Mouse (Mus musculus): ENCODE measurements at regions not wholly inside any gene's neighbourhood (a gene's known extent, or its start where the extent isn't known, plus 50 kb on each side); places are given as distances from the start of the nearest gene placed in this dataset.
A peak's percentile ranks its signal among the peaks of the same experiment; 100 is the strongest.

- no peak for ATAC-seq (replicated peaks; ENCODE audit: poor library complexity, severe bottlenecking)
These were observed 110.1 kb upstream of the Slc4a7 start for GRCm38 (mm10) chr14:14591939-14592338.

GRCm38 (mm10) chr14:14594753-14595152 is 107.3 kb upstream of the Slc4a7 start:
- peak; percentile 87 for ATAC-seq (replicated peaks; ENCODE audit: poor library complexity, severe bottlenecking)

GRCm38 (mm10) chr14:14596057-14596809 is 105.8 kb upstream of the Slc4a7 start:
- ATAC-seq (replicated peaks; ENCODE audit: poor library complexity, severe bottlenecking), result peak; percentile 31

- peak; percentile 12 for ATAC-seq (replicated peaks; ENCODE audit: poor library complexity, severe bottlenecking)
These were observed 102.5 kb upstream of the Slc4a7 start for GRCm38 (mm10) chr14:14599586-14599985.

- peak; percentile 62 for ATAC-seq (replicated peaks; ENCODE audit: poor library complexity, severe bottlenecking)
These were observed 102.1 kb upstream of the Slc4a7 start for GRCm38 (mm10) chr14:14599990-14600389.

GRCm38 (mm10) chr14:14603439-14603838 is 98.6 kb upstream of the Slc4a7 start:
- ATAC-seq (replicated peaks; ENCODE audit: poor library complexity, severe bottlenecking), result peak; percentile 75

GRCm38 (mm10) chr14:14607074-14607473 is 95.0 kb upstream of the Slc4a7 start:
- no peak for ATAC-seq (replicated peaks; ENCODE audit: poor library complexity, severe bottlenecking)

GRCm38 (mm10) chr14:14612245-14612644 is 89.8 kb upstream of the Slc4a7 start:
- ATAC-seq (replicated peaks; ENCODE audit: poor library complexity, severe bottlenecking), result no peak

- ATAC-seq (replicated peaks; ENCODE audit: poor library complexity, severe bottlenecking), result no peak
These were observed 81.8 kb upstream of the Slc4a7 start for GRCm38 (mm10) chr14:14620316-14620715.

- no peak for ATAC-seq (replicated peaks; ENCODE audit: poor library complexity, severe bottlenecking)
These were observed 73.4 kb upstream of the Slc4a7 start for GRCm38 (mm10) chr14:14628673-14629072.

GRCm38 (mm10) chr14:14631750-14632149 is 70.3 kb upstream of the Slc4a7 start:
- no peak for ATAC-seq (replicated peaks; ENCODE audit: poor library complexity, severe bottlenecking)

- ATAC-seq (replicated peaks; ENCODE audit: poor library complexity, severe bottlenecking), result peak; percentile 61
These were observed 69.6 kb upstream of the Slc4a7 start for GRCm38 (mm10) chr14:14632471-14632870.

- ATAC-seq (replicated peaks; ENCODE audit: poor library complexity, severe bottlenecking), result peak; percentile 87
These were observed 68.8 kb upstream of the Slc4a7 start for GRCm38 (mm10) chr14:14632951-14633931.

GRCm38 (mm10) chr14:14634021-14634420 is 68.1 kb upstream of the Slc4a7 start:
- no peak for ATAC-seq (replicated peaks; ENCODE audit: poor library complexity, severe bottlenecking)

GRCm38 (mm10) chr14:14639102-14640015 is 62.7 kb upstream of the Slc4a7 start:
- no peak for ATAC-seq (replicated peaks; ENCODE audit: poor library complexity, severe bottlenecking)

- ATAC-seq (replicated peaks; ENCODE audit: poor library complexity, severe bottlenecking), result peak; percentile 84
These were observed 62.0 kb upstream of the Slc4a7 start for GRCm38 (mm10) chr14:14640023-14640441.

GRCm38 (mm10) chr14:14640557-14640956 is 61.5 kb upstream of the Slc4a7 start:
- ATAC-seq (replicated peaks; ENCODE audit: poor library complexity, severe bottlenecking), result peak; percentile 86

GRCm38 (mm10) chr14:14643533-14643932 is 58.5 kb upstream of the Slc4a7 start:
- ATAC-seq (replicated peaks; ENCODE audit: poor library complexity, severe bottlenecking), result no peak

- ATAC-seq (replicated peaks; ENCODE audit: poor library complexity, severe bottlenecking), result 0 out of 2 replicates have a peak, but pooled peaks have one; percentile 12
These were observed 57.0 kb upstream of the Slc4a7 start for GRCm38 (mm10) chr14:14645084-14645483.
